Mouse (Mus musculus) 3T3-L1 (cell line): ENCODE measurements at regions not wholly inside any gene's neighbourhood (a gene's known extent, or its start where the extent isn't known, plus 50 kb on each side); places are given as distances from the start of the nearest gene placed in this dataset.
"Not testable (repeated sequence)": the region's sequence is repeated elsewhere in the genome, so short reads cannot be mapped to it uniquely, and the experiment has no call there.

Experiments
- DNase-seq: peaks from one replicate; pipeline ENCODE4 v3.0.0-alpha.2; 2015; ENCODE audit warnings: low read depth, low spot score

DNA sequence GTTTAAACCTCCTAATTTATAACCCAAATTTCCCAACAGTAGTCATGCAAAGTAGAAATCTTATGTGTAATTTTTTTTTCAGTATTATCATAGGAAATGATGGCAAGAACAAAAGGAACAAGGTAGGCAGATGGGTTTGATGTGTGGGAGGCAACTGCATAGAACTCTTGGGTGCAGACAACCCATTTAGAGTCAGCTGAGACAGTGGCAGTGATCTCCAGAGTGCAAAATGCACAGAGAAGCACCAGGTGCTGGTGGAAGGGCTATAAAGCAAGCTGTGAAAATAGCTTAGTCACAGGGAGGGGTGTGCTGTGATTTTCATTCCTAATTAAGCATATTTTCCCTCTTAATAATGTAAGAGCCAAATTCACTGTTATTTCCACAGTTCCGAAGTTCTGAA, 130.5 kb downstream of the Car2 start:
- no peak for DNase-seq

DNA sequence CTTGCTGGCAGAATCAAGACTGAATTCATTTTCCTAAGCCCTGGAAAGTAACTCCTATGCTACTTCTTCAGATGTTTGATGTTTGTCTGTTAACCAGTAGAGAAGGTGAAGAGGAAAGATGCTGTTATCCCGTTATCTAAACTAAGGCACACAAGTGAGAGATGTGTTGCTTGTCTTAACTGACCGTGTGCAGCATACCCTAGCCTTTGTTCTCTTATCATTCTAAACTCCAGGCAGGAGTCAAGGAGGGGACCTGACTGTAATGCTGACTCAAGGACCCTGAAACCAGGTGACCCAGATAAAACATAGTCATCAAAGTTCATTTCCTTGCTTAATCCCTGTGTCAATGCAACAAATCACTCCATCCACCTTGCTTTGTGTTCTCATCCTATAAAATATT, 136.7 kb downstream of the Car2 start:
- DNase-seq: no peak

DNA sequence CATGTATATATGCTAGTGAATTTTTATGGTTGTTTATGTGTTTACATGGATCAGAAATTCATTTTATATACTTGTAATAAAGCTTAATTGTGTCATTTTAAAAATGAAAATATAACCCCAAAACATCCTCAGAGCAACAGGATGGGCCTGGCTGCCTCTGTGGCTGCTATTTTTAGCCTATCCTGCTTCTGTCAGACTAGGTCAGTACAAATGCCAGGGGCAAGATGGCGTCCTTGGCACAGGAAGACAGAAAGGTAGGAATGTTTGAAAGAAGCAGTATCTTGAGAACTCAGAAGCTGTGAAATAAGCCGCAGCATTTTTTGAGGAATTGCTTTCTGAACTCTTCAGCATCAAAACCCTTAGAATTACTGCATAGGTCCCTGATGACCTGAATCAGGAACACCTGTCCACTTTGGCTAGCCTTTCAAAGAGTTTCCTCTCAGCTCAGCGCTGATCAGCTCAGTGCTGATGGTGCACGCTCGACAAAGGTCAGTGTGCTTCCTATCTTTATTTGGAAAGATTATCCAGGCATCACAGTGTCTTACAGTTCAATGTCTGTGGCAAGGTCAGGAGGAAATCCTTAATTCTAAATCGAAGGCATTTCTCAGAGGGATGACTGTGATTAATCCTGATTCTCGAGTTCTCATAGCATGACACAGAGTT, 154.9 kb downstream of the Car2 start:
- DNase-seq: no peak

DNA sequence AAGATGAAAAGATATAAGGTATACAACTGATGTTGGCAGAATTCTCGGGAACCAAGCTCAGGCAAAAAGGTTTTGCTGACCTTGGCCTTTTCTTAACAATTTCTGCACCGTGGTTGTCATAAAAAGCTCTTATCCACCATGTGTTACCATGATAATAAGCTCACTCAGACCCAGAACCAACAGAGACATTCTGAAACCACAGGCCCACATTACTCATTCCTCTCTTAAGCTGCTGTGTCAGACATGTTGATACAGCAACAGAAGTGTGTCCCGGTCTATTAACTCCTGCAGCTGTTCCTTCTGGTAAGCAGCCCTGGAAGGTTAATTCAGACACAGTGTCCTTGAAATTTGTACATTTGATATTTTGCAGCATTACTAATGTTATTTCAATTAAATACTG, 167.9 kb downstream of the Car2 start:
- peak; percentile 44 for DNase-seq

GRCm38 (mm10) chr3:15055516-15056256, 169.6 kb downstream of the Car2 start:
- DNase-seq: not testable (repeated sequence)

DNA sequence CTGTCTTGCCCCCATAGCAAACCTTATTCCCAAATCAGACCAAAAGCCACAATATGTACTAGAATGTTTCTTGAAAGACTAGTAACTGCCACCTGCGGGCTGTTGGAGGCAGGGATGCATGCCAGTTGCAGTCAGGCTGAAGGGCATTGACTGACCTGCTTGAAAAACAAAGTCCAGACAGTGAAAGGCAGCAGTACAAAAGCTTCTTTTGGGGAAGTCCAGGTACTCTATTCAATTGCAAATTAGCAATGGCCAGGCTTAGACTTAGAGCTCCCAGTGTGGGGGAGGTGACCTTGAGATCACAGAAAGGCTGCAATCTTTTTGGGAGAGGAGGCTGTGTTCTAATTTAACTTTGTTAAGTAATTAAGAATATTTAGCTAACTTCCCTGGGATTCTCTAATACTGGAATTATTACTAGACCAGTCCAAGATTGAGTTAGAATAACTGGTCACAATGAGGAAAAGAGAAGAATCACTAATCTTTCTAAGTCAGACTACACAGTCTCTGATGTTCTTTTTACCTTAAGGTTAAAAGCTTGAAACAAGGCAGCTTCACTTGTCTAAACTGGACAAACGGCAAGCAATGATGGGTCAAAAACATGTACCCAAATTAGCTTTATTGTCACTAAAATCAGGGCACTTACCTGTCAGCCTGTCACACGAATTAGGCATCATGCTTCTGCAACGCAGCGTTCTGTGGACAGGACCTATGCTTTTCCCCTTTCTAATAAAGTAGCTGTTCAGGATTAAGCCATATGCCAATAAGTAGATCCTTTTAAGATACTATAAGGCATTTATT, 170.9 kb downstream of the Car2 start:
- not testable (repeated sequence) for DNase-seq

GRCm38 (mm10) chr3:15065681-15066080, 179.6 kb downstream of the Car2 start:
- DNase-seq: no peak

DNA sequence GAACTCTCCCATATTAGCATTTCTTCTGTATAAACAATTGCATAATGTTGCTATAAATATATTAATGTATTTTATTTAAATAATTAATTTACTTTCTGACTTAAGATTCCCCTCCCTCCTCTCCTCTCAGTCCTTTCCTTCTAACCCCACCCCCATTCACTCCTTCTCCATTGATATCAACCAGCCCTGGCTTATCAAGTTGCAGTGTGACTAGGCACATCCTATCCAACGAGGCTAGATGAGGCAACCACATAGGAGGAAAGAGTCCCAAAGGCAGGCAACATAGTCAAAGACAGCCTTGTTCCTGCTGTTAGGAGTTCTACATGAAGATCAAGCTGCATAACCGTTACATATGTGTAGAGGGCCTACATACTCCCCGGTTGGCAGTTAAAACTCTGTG, 182.2 kb downstream of the Car2 start:
- DNase-seq: no peak

DNA sequence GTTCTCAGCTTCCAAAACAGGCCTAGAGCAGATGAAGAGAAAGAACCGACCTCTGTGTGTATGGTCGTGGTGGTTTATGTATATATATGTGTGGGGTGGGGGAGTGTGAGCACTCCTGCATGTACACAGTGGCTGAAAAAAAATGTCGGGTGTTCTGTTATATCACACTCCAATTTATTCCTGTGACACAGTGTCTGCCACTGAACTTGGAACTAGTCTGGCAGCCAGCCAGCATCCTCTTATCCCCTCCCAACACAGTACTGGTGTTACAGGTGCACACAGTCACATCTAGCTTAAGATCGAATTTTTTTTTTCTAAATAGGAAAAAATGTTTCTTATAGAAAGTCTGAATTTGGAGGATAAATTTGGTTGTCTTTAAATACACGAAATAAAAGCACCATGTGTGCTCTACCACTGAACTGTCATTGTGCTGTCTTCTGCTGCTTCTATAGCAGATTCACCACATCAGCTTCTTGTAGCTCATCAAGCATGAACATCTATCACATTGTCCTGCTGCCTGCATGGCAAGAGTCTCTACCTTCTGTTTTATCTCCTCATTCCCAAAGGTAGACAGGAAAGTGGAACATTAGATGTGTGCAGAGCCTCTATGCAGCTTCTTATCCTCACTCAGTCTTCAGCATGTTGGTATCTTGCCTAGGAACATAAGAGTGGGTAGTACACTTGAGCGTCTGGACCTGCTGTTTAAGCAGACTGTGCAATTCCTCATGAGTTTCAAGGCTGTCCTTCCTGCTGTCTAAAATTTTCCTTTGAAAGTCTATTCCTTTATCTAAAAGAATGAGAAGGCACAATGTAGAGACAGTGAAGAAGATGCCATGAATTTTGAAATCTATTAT, 185.2 kb downstream of the Car2 start:
- DNase-seq: no peak

- DNase-seq: no peak
Observed at GRCm38 (mm10) chr3:15073405-15073804, 187.3 kb downstream of the Car2 start.

GRCm38 (mm10) chr3:15073847-15074246, 187.8 kb downstream of the Car2 start:
- no peak for DNase-seq

DNA sequence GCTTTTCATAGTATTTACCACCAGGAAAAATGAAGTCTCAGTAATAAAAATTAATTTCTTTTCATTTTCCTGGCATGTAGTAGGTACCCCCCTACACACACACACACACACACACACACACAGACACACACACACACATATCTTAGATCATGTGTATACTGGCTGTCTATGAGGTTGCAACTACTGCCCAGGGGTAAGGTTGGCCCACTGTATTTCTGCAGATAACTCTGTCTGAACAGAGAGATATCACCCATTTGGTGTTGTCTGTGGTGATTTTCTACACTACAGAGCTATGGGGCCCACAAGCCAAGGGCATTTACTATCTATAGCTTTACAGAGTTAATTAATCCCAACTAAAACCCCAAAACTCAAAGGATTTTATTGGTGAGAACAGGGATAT, 188.9 kb downstream of the Car2 start:
- no peak for DNase-seq

DNA sequence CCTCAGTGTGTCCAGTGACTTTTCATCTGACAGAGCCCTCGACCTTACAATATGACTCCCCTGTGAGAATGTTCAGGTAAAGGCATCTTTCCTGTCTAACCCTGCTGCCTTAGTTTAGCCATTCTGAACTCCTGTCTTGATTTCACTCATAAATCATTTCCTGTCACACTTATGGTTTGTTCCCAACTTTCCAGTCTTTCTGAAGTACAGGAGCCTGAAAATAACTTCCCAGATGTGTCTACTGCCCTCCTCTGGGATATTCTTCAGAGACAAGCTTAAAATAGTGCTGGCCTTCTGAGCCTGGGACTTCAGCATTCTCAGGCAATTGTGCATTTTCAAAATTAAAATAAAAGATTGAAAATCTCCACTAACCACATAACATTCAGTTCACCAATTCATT, 204.1 kb downstream of the Car2 start:
- peak; percentile 16 for DNase-seq

DNA sequence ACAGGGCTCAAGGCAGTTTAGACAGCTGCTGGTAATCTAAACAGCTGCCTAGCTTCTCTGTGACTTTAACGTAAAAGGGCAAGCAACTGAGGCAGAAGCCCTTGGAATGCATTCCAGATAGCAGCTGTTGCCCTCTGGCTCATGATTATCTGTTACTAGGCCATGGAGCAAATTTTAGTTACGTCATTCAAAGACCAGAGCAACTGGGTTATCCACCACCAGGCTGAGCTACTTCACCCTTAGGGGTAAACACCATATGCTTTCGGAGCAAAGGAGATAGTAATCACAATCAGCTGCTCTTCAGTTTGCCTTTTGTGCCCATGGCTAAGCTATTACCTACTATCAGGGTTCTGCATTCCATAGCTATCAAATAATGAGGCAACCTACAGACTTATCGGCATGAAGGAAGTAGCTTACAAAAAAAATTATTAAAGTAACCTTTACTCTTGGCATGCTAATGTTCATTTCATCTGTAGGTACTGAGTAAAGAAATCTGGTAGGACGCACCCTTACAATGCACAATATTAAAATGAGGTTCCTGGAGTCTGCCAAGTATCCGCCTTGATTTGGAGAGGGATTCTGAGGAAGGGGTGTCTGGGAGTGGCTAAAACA, 212.2 kb downstream of the Car2 start:
- no peak for DNase-seq

GRCm38 (mm10) chr3:15098981-15099380, 212.9 kb downstream of the Car2 start:
- DNase-seq: no peak

DNA sequence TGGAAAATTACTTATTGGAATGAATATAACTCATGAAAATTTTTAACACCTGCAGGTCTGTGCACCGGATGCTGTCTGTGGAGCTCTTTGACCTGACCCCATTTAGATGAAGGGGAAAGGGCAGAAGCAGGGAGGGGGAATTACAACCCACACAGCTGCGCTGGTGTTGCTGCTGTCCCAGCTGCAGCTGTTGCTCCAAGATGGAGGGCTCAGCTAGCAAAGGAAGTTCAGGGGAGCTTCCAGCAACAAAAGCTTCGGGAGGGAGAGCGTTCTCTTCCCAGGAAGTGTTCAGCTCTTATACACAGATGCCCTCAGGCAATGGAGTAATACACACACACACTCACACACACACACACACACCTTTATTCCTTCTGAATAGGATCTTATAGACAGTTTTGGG, 219.6 kb downstream of the Car2 start:
- no peak for DNase-seq

GRCm38 (mm10) chr3:15106281-15106680, 220.2 kb downstream of the Car2 start:
- DNase-seq: peak; percentile 16

DNA sequence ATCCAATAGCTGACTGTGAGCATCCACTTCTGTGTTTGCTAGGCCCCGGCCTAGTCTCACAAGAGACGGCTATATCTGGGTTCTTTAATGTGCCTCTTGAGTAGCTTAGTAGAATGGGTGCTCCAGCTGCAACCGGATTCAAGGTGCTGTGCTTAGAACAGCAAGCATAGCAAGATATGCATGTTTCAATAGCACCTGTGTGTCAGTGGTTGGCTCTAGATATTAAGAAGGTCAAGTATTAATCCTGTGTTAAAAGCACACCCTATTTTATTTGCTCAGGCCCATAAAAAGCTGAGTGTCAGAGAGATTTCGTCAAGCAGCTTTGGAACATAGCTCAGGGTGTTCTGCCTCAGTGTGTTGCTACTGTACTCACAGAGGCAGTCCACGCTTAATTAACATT, 221.2 kb downstream of the Car2 start:
- DNase-seq: no peak

DNA sequence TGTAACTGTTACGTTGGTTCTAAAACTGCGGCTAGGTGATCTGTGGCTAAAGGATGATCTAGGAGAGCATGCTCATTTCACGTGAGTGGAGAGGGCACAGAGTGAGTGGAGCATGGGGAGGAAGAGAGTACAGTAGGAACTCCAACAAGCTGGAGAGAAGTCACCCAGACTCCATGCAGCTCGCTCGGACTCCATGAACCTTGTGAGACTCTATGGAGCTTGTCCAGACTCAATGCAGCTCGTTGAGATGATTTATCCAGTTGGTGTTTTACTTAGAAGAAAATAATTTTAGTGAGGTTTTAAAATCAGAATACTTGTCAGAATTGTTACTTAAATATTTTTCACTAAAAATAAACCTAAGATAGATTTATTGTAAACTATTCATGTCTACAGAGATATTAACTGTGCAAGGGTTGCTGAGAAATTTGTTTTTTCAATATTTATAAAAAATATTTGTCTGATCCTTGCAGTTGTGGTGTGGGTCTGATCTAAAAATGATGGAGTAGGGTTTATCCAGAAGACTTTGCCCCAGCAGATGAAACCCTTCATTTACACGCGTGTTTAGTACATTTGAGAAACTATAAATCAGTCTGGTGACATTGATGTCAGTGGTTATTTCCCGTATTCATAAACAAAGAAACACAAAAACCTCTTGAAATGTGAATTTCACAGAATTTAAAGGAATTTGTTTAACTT, 222.3 kb downstream of the Car2 start:
- DNase-seq: no peak

- DNase-seq: no peak
Observed at GRCm38 (mm10) chr3:15110037-15110748, 221.9 kb downstream of the Gm9733 start.
